ENCODE assay signal across 7 mouse cellular contexts in the genomic region with DNA sequence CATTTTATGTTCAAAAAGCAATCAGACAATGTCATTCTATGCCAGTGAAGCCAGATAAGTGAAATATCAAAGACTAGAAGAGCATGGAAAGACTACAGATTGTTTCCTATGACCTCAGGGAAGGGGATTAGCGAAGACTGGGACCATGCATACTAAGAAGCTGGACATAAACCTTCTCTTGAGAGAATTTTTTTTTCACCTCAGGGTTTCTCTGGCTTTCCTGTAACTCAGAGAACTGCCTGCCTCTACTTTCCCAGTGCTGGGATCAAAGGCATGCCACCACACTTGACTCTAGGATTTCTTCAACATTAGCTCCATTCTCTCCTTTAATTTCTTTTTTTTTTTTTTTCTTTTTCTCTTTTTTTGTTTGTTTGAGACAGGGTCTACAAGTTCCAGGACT. TPM values are rescaled to one million over a fixed set of nuclear protein-coding genes. Genes with fewer than 3 reads are reported as not detected.
DNase-seq lines count a peak whose midpoint lies in the region; ATAC-seq lines count a peak whose summit lies in the region.

No protein-coding gene starts in this region.

- DNase-seq in lung, postnatal 14 days = no peak
- DNase-seq in forebrain, embryonic 11.5 days (ENCODE audit: low spot score) = no peak
- no peak for DNase-seq in limb, embryonic 11.5 days (ENCODE audit: low spot score)
- no peak for DNase-seq in layer of hippocampus, adult 8-10 months (ENCODE audit: low spot score in 2 of 2)
- DNase-seq in right cerebral cortex, postnatal 10 days (ENCODE audit: low spot score in 2 of 2) = no peak

- H3K36me3 ChIP-seq in lung, embryonic 15.5 days = no peaks in the 10 kb centered on the region
- H3K36me3 ChIP-seq in forebrain, embryonic 11.5 days (ENCODE audit: control insufficient read depth, insufficient read depth, low read length) = no peaks in the 10 kb centered on the region
- no peaks in the 10 kb centered on the region for H3K36me3 ChIP-seq in limb, embryonic 11.5 days (ENCODE audit: control insufficient read depth, insufficient read depth, low read length)
- no peaks in the 10 kb centered on the region for H3K36me3 ChIP-seq in neural tube, embryonic 15.5 days

- H3K9me3 ChIP-seq in lung, embryonic 15.5 days = no peaks in the 10 kb centered on the region
- H3K9me3 ChIP-seq in forebrain, embryonic 11.5 days (ENCODE audit: control insufficient read depth, low read length) = no peaks in the 10 kb centered on the region
- H3K9me3 ChIP-seq in limb, embryonic 11.5 days (ENCODE audit: control insufficient read depth, low read length) = no peaks in the 10 kb centered on the region
- H3K9me3 ChIP-seq in neural tube, embryonic 15.5 days (replicated peaks) = no peaks in the 10 kb centered on the region

- no peaks in the 10 kb centered on the region for H3K27me3 ChIP-seq in lung, embryonic 15.5 days
- H3K27me3 ChIP-seq in forebrain, embryonic 11.5 days (ENCODE audit: control insufficient read depth, insufficient read depth, low read length) = no peaks in the 10 kb centered on the region
- H3K27me3 ChIP-seq in limb, embryonic 11.5 days (ENCODE audit: control insufficient read depth, insufficient read depth, low read length) = no peaks in the 10 kb centered on the region
- no peaks in the 10 kb centered on the region for H3K27me3 ChIP-seq in neural tube, embryonic 15.5 days (replicated peaks)

- H3K4me3 ChIP-seq in lung, embryonic 15.5 days = 0 out of 2 replicates have a peak overlapping the region, but pooled peaks have one; percentile 93
- H3K4me3 ChIP-seq in forebrain, embryonic 11.5 days (ENCODE audit: low read depth, low read length) = 0 out of 2 replicates have a peak overlapping the region, but pooled peaks have one; percentile 97
- no peak overlapping the region for H3K4me3 ChIP-seq in limb, embryonic 11.5 days (ENCODE audit: low read depth, low read length)
- H3K4me3 ChIP-seq in neural tube, embryonic 15.5 days (replicated peaks) = peak overlapping the region; percentile 82

- H3K27ac ChIP-seq in lung, embryonic 15.5 days = peak overlapping the region; percentile 100
- no peak overlapping the region for H3K27ac ChIP-seq in forebrain, embryonic 11.5 days (ENCODE audit: low read depth, low read length)
- no peak overlapping the region for H3K27ac ChIP-seq in limb, embryonic 11.5 days (replicated peaks; ENCODE audit: low read depth, low read length)
- H3K27ac ChIP-seq in neural tube, embryonic 15.5 days (replicated peaks) = peak overlapping the region; percentile 100

- no peak for ATAC-seq in lung, embryonic 15.5 days (ENCODE audit: borderline replicate concordance, extremely low read depth, low FRiP score, low TSS enrichment)
- no peak for ATAC-seq in forebrain, embryonic 11.5 days (replicated peaks; ENCODE audit: low FRiP score)
- ATAC-seq in limb, embryonic 11.5 days (ENCODE audit: insufficient number of reproducible peaks, low FRiP score, low TSS enrichment, low read depth) = no peak
- ATAC-seq in neural tube, embryonic 15.5 days (ENCODE audit: low FRiP score) = no peak

- peaks cover 17% of the 10 kb centered on the region for H3K4me1 ChIP-seq in lung, embryonic 15.5 days
- peaks cover 4% of the 10 kb centered on the region; the same call in 1 of the 2 replicates for H3K4me1 ChIP-seq in forebrain, embryonic 11.5 days (replicated peaks; ENCODE audit: control insufficient read depth, insufficient read depth, low read length)
- H3K4me1 ChIP-seq in limb, embryonic 11.5 days (ENCODE audit: control insufficient read depth, insufficient read depth, low read length) = 0 out of 2 replicates have a peak, but pooled peaks cover 3% of the 10 kb centered on the region
- peaks cover 17% of the 10 kb centered on the region for H3K4me1 ChIP-seq in neural tube, embryonic 15.5 days

- H3K9ac ChIP-seq in lung, embryonic 15.5 days = peak overlapping the region; percentile 58; the same call in 1 of the 2 replicates
- H3K9ac ChIP-seq in forebrain, embryonic 11.5 days (ENCODE audit: low read length) = peak overlapping the region; percentile 74
- H3K9ac ChIP-seq in limb, embryonic 11.5 days (ENCODE audit: low read length) = peak overlapping the region; percentile 100; the same call in 1 of the 2 replicates
- H3K9ac ChIP-seq in neural tube, embryonic 15.5 days (replicated peaks) = peak overlapping the region; percentile 84; the same call in 1 of the 2 replicates

- WGBS in lung, embryonic 15.5 days = 85% methylated on average over 1 of the region's 1 CpGs
- WGBS in forebrain, embryonic 11.5 days = 54% methylated on average over 1 of the region's 1 CpGs
- 91% methylated on average over 1 of the region's 1 CpGs for WGBS in limb, embryonic 11.5 days
- WGBS in neural tube, embryonic 15.5 days = 88% methylated on average over 1 of the region's 1 CpGs

- H3K4me2 ChIP-seq in lung, embryonic 15.5 days = peak overlapping the region; percentile 65
- H3K4me2 ChIP-seq in forebrain, embryonic 11.5 days (ENCODE audit: low read depth, low read length, severe bottlenecking) = peak overlapping the region; percentile 54
- peak overlapping the region; percentile 48; the same call in 1 of the 2 replicates for H3K4me2 ChIP-seq in limb, embryonic 11.5 days (ENCODE audit: low read depth, severe bottlenecking)
- peak overlapping the region; percentile 72 for H3K4me2 ChIP-seq in neural tube, embryonic 15.5 days

RNA-seq across cellular contexts. Expression of a gene that starts 0.9 kb away (rescaled TPM):
- polyA plus RNA-seq in lung, embryonic 15.5 days (2015; fragmentation: Nextera tagmentation; extraction: Ambion mirVana) = 42.9 and 46.3 TPM in 2 replicates
- 45.5 and 47.9 TPM in 2 replicates for polyA plus RNA-seq in forebrain, embryonic 11.5 days (2014; fragmentation: Nextera tagmentation; extraction: Ambion mirVana)
- polyA plus RNA-seq in limb, embryonic 11.5 days (2014; fragmentation: Nextera tagmentation; extraction: Ambion mirVana) = 39.8 and 46.6 TPM in 2 replicates
- polyA plus RNA-seq in neural tube, embryonic 15.5 days (2015; fragmentation: Nextera tagmentation; extraction: Ambion mirVana) = 53.3 and 54.9 TPM in 2 replicates
- 10 to 100 TPM; 51.2 to 64.0 (median 55.6) TPM for total RNA-seq in layer of hippocampus, adult 8-10 months (2022)

Comparison
In these comparisons a context has a peak if more than half of its experiments do, and no peak if none do; other contexts are left out.
1. H3K27ac ChIP-seq: peak in lung, embryonic 15.5 days (single experiment) and neural tube, embryonic 15.5 days (single experiment); none in forebrain, embryonic 11.5 days (single experiment) and limb, embryonic 11.5 days (single experiment).
2. Peak in every context shown above with its lines, with median percentiles within 50 percentile points of each other: H3K4me2 ChIP-seq and H3K9ac ChIP-seq.